Mouse (Mus musculus) pancreas, adult 10 weeks (tissue): ENCODE results near the gene Tcf23. TPM values are rescaled to one million over a fixed set of nuclear protein-coding genes. Genes with fewer than 3 reads are reported as not detected.

Experiments
- polyA plus RNA-seq: library from polyadenylated mRNA; stranded (reverse); fragments of 350-450 nt; fragmentation: Illumina TruSeq; extraction: RNeasy Lipid Tissue Mini Kit (QIAGEN cat#74804); gene quantifications from one replicate; pipeline ENCODE4 v1.2.3, GENCODE M21; 2015; ENCODE audit warnings: low read depth, low replicate concordance; ENCODE audit not compliant: insufficient read depth

The Tcf23 gene
- polyA plus RNA-seq = 0.31 TPM

DNA sequence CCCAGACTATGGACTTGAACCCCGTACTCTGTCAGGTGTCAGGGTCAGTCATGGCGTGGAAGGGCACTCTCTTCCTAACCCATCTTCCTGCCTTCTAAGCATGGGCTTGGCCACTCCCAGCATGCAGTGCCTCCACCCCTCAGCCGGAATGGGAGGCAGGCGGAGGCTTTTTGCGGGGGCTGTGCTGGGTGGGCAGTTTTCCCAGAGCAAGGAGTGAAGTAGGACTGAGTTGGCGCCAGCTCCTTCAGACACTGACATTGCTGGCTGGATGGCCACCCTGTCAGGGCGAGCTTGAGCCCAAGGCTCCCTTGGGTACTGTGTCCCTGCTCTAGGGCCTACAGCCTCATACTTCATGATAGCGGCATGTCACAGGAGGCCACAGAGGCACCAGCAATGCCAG, at the start of gene Tcf23:
Gene Tcf23 (plus strand): TSS at position 247 of the 400 bp plus-strand sequence.

GRCm38 (mm10) chr5:30921256-30922033, 47.0 kb upstream of the Tcf23 start, which contains the start of gene Khk:
Khk (plus strand) TSS chr5:30921431.

GRCm38 (mm10) chr5:30944956-30945781, 23.3 kb upstream of the Tcf23 start, which contains the start of gene Cgref1:
Cgref1 (minus strand) TSS chr5:30945591.

GRCm38 (mm10) chr5:30959966-30960501, 8.4 kb upstream of the Tcf23 start, which contains the start of gene Preb:
Preb (minus strand) TSS chr5:30960361.

Other genes starting within 250 kb of the Tcf23 start
- 13.9 TPM for gene Mapre3, start 154.0 kb upstream of the Tcf23 start, polyA plus RNA-seq
- 66.6 TPM for gene Tmem214, start 100.7 kb upstream of the Tcf23 start, polyA plus RNA-seq
- gene Agbl5, start 80.0 kb upstream of the Tcf23 start, polyA plus RNA-seq = 5.4 TPM
- gene Ost4, start 60.9 kb upstream of the Tcf23 start, polyA plus RNA-seq = 52.5 TPM
- gene Emilin1, start 55.3 kb upstream of the Tcf23 start, polyA plus RNA-seq = 16.0 TPM
- gene Khk, start 47.2 kb upstream of the Tcf23 start, polyA plus RNA-seq = 15.5 TPM
- 3.9 TPM for gene Cgref1, start 23.1 kb upstream of the Tcf23 start, polyA plus RNA-seq
- 80.6 TPM for gene Preb, start 8.3 kb upstream of the Tcf23 start, polyA plus RNA-seq
- gene Atraid, start 79.7 kb downstream of the Tcf23 start, polyA plus RNA-seq = 39.3 TPM
- gene Slc5a6, start 80.3 kb downstream of the Tcf23 start, polyA plus RNA-seq = 4.2 TPM
- gene Cad, start 86.1 kb downstream of the Tcf23 start, polyA plus RNA-seq = 11.6 TPM
- not detected for gene Dnajc5g, start 137.6 kb downstream of the Tcf23 start, polyA plus RNA-seq
- not detected for gene Slc30a3, start 139.6 kb downstream of the Tcf23 start, polyA plus RNA-seq
- not detected for gene Trim54, start 148.1 kb downstream of the Tcf23 start, polyA plus RNA-seq
- gene Ucn, start 170.2 kb downstream of the Tcf23 start, polyA plus RNA-seq = not detected
- gene Mpv17, start 185.6 kb downstream of the Tcf23 start, polyA plus RNA-seq = 13.0 TPM
- gene Gm29609, start 211.2 kb downstream of the Tcf23 start, polyA plus RNA-seq = 0.52 TPM
- gene Gtf3c2, start 211.5 kb downstream of the Tcf23 start, polyA plus RNA-seq = 25.7 TPM
- 15.2 TPM for gene Snx17, start 224.6 kb downstream of the Tcf23 start, polyA plus RNA-seq
- 17.1 TPM for gene Eif2b4, start 224.8 kb downstream of the Tcf23 start, polyA plus RNA-seq
- 5.8 TPM for gene Zfp513, start 233.6 kb downstream of the Tcf23 start, polyA plus RNA-seq